Mouse (Mus musculus) kidney, adult 2 months (tissue): Measurements from ENCODE around the gene Sag. TPM values are rescaled to one million over a fixed set of nuclear protein-coding genes. Genes with fewer than 3 reads are reported as not detected.

Source experiments
- DNase-seq: peaks from one replicate; pipeline ENCODE4 v3.0.0; 2021
- H3K27ac ChIP-seq: fragments of 200-500 bp; 2 replicates; pipeline ENCODE4 v1.5.1; 2012; ENCODE audit warnings: low read depth, low read length, control low read depth, inconsistent platforms; ENCODE audit not compliant: insufficient read depth
- H3K27me3 ChIP-seq: fragments of 200-500 bp; replicated peaks from 2 replicates; pipeline ENCODE4 v1.6.1; 2012; ENCODE audit warnings: mild to moderate bottlenecking, moderate library complexity, low read length, inconsistent platforms; ENCODE audit not compliant: control insufficient read depth, insufficient read depth
- H3K36me3 ChIP-seq: fragments of 200-500 bp; 2 replicates; pipeline ENCODE4 v1.6.1; 2012; ENCODE audit warnings: mild to moderate bottlenecking, moderate library complexity, low read length, inconsistent platforms; ENCODE audit not compliant: control insufficient read depth, insufficient read depth
- H3K4me1 ChIP-seq: fragments of 200-500 bp; 2 replicates; pipeline ENCODE4 v1.6.1; 2011; ENCODE audit warnings: low read length; ENCODE audit not compliant: control insufficient read depth, insufficient read depth
- H3K4me3 ChIP-seq: fragments of 200-500 bp; 2 replicates; pipeline ENCODE4 v1.5.1; 2011; ENCODE audit warnings: mild to moderate bottlenecking, low read depth, low read length, control low read depth; ENCODE audit not compliant: insufficient read depth
- CTCF ChIP-seq: fragments of 200-500 bp; conservative IDR thresholded peaks from 2 replicates; pipeline ENCODE4 v1.5.1; 2011; ENCODE audit warnings: low read depth, mild to moderate bottlenecking, control low read depth, low read length, moderate library complexity, mixed read lengths; ENCODE audit not compliant: insufficient read depth, insufficient read length
- POLR2A ChIP-seq: fragments of 200-500 bp; IDR thresholded peaks from one replicate; pipeline ENCODE4 v1.6.1; 2011; ENCODE audit warnings: low read depth, low read length, control low read depth
- WGBS: fragments of 180-500 bp; shearing (Covaris S2); methylation state at CpG from one replicate; pipeline ENCODE4 v1.1.7; 2018; 5-methylcytosine and 5-hydroxymethylcytosine counted together
- polyA plus RNA-seq: library from polyadenylated mRNA; depleted of rRNA; stranded (reverse); fragments of >200 nt; gene quantifications from 2 replicates; pipeline ENCODE4 v1.2.3, GENCODE M21; 2012; rRNA removed

Gene Sag
- polyA plus RNA-seq, 1 experiment, result 0.34 TPM

DNA sequence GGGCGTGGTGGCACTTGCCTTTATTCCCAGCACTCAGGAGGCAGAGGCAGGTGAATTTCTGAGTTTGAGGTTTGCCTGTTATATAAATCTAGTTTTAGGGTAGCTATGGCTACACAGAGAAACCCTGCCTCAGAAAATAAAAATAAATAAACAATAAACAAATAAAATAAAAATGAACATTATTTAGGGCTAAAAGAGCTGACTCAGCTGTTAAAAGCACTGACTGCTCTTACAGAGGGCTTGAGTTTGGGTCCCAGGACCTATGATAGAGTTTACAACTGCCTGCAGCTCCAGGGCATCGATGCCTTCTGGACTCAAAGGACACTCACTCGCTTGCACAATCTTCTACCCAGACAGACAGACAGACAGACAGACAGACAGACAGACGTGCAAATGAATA is 89.9 kb downstream of the Sag start:
- H3K27ac ChIP-seq, result no peak overlapping the region
- no peak for TF ChIP-seq POLR2A
- no peak for TF ChIP-seq CTCF
- WGBS, result 90% methylated on average over 4 of the region's 4 CpGs
- no peaks in the 10 kb centered on the region for H3K36me3 ChIP-seq
- no peaks in the 10 kb centered on the region; the same call in 1 of the 2 replicates for H3K27me3 ChIP-seq
- no peak for DNase-seq
- peaks cover 20% of the 10 kb centered on the region; the same call in 1 of the 2 replicates for H3K4me1 ChIP-seq
- H3K4me3 ChIP-seq, result no peak overlapping the region

Other genes with a start within 250 kb of the Sag start
- gene Ngef, start 229.8 kb upstream of the Sag start, polyA plus RNA-seq, result 38.1 and 39.3 TPM in 2 replicates
- 18.6 and 20.0 TPM in 2 replicates for gene Inpp5d, start 183.4 kb upstream of the Sag start, polyA plus RNA-seq
- gene Atg16l1, start 47.8 kb upstream of the Sag start, polyA plus RNA-seq, result 19.8 and 20.0 TPM in 2 replicates
- gene Dgkd, start 49.6 kb downstream of the Sag start, polyA plus RNA-seq, result 31.4 and 32.1 TPM in 2 replicates
- gene Usp40, start 204.9 kb downstream of the Sag start, polyA plus RNA-seq, result 10.0 and 10.1 TPM in 2 replicates